Mouse (Mus musculus): ENCODE measurements at regions not wholly inside any gene's neighbourhood (a gene's known extent, or its start where the extent isn't known, plus 50 kb on each side); places are given as distances from the start of the nearest gene placed in this dataset.

DNA sequence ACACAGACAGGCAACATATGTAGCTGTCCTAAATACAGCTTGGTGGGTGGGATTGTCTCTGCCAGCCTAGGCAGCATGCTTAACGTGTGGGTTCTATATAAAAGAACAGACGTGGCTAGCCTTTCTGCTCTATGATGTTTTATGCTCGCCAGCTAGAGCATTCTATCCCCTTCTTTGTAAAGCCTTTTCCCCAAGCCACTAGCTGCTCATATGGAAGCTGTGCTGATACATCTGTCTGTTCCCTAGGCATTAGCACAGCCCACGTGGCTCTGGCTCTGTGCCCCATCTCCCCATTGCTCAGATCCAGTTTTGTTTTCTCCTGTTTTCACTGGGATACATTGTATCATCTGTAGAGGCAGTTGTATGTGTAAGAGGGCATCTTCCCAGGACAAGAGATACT lies 511.3 kb downstream of the Adam3 start:
- CTCF ChIA-PET: interaction anchor here in 1 of 4 experiments (0.6 kb wide), 1 partner anchor 72 kb away, joined by 3 read pairs; no protein-coding TSS in a partner anchor
- POLR2A ChIA-PET: no interaction called here

DNA sequence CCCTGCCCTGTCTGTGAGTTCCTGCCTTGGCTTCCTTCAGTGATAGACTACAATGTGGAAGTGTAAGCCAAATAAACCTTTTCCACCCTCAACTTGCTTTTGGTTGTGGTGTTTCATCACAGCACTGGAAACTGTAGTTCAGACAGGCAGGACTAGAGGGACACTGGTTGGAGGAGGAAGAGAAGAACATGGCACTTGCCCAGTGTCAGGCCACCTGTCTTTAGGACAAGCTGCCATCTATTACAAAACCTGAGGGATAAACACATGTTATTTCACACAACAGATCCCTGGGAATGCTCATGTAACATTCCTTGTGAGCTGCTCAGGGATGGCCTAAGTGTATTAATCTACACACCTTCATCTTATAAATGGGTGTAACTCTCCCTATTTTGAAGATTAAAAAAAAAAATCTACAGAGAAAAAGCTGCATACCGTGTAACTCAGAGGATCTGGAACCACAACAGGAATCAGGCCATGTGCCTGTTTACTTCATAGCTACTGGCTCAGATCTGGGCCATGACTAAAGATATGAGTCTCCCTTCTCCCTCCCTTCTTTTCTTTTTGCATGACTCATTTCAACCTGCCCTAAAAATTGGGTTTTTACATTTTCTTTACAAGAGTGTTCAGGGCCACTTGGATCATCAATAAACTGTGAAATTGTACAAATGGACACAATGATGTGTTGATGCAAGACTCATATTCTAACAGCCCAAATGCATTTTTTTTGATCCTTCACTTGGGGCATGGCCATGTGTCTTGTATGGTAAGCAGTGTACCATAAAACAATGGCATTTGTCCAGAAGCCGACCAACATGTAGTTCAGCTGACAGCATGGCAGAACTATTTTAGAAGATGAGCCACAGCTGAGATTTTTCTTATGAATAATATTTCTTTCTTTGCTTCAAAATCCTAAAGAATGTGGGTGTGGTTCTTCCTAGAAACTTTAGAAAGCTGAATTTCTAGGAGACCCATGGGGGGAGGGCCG lies 513.1 kb downstream of the Adam3 start:
- ChIA-PET CTCF (no interaction called here), POLR2A (no interaction called here)

DNA sequence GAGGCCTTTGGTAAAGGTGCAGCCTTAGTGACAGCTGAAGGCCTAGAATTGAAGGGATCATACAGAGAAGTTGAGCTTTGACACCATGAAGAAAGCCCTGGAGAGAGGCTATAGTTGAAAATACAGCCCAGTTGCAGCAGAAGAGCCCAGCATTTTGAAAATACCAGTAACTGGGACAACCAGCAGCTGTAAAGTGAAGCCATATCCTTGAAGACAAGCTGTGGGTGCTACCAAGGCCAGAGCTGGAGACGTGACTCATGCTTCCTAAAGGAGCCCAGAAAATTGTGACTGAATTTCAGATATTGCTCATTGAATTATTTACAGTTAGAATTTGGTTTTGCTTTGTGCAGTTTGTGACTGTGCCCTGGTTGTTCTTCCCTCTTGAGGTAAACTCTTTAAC lies 514.6 kb downstream of the Adam3 start:
- ChIA-PET CTCF (interaction anchor here in 1 of 4 experiments (0.6 kb wide), 1 partner anchor 21 kb away, joined by 15 read pairs; no protein-coding TSS in a partner anchor), POLR2A (no interaction called here)
